Mouse (Mus musculus): ENCODE measurements around the gene Rbx1.

- TF ChIP-seq POLR2A (IDR thresholded peaks at IDR 0.05; ENCODE audit: insufficient read length, low read depth) (no peak), CEBPB (IDR thresholded peaks at IDR 0.05; ENCODE audit: insufficient read depth, poor library complexity, severe bottlenecking) (no peak), POLR2AphosphoS2 (IDR thresholded peaks at IDR 0.05; ENCODE audit: insufficient read length, low read depth) (no peak), TCF12 (IDR thresholded peaks at IDR 0.05; ENCODE audit: insufficient read depth, poor library complexity, severe bottlenecking) (no peak), MAX (IDR thresholded peaks at IDR 0.05; ENCODE audit: low read depth) (no peak), USF1 (IDR thresholded peaks at IDR 0.05; ENCODE audit: low read depth) (no peak), E2F4 (IDR thresholded peaks at IDR 0.05; ENCODE audit: insufficient read depth) (no peak), REST (IDR thresholded peaks at IDR 0.05; ENCODE audit: insufficient read depth, insufficient read length) (no peak), TCF3 (IDR thresholded peaks at IDR 0.05; ENCODE audit: insufficient read length, low read depth) (no peak)
Observed at GRCm38 (mm10) chr15:81522036-81522751, 56.1 kb downstream of the Rbx1 start.

Measured in myocyte (in vitro differentiated cells).